Mouse (Mus musculus) gonadal fat pad, adult 2 months (tissue): ENCODE measurements around the gene Lpcat2. TPM values are rescaled to one million over a fixed set of nuclear protein-coding genes. Genes with fewer than 3 reads are reported as not detected.

Experiments used
- DNase-seq: peaks from one replicate; pipeline ENCODE4 v3.0.0-alpha.2; 2012; ENCODE audit warnings: low read depth
- polyA plus RNA-seq: library from polyadenylated mRNA; depleted of rRNA; stranded (reverse); fragments of >200 nt; gene quantifications from 2 replicates; pipeline ENCODE4 v1.2.3, GENCODE M21; 2012; rRNA removed

Lpcat2 gene
- polyA plus RNA-seq, 1 experiment, result 1.8 TPM

- DNase-seq, result no peak
Observed at GRCm38 (mm10) chr8:92908448-92908847, 53.3 kb downstream of the Lpcat2 start.

- no peak for DNase-seq
Observed at GRCm38 (mm10) chr8:92911477-92911876, 56.3 kb downstream of the Lpcat2 start.

- DNase-seq, result no peak
Observed at GRCm38 (mm10) chr8:92913396-92913795, 58.3 kb downstream of the Lpcat2 start.

- DNase-seq, result no peak
Observed at GRCm38 (mm10) chr8:92916082-92916481, 60.9 kb downstream of the Lpcat2 start.

- DNase-seq, result no peak
Observed at GRCm38 (mm10) chr8:92921768-92922167, 66.6 kb downstream of the Lpcat2 start.

- no peak for DNase-seq
Observed at GRCm38 (mm10) chr8:92928986-92929385, 73.8 kb downstream of the Lpcat2 start.

GRCm38 (mm10) chr8:92938056-92938455, 82.9 kb downstream of the Lpcat2 start:
- no peak for DNase-seq

GRCm38 (mm10) chr8:92949071-92949470, 93.9 kb downstream of the Lpcat2 start:
- DNase-seq, result no peak

- DNase-seq, result no peak
Observed at GRCm38 (mm10) chr8:92950639-92951371, 95.7 kb downstream of the Lpcat2 start.

- no peak for DNase-seq
Observed at GRCm38 (mm10) chr8:92954044-92954443, 98.9 kb downstream of the Lpcat2 start.

GRCm38 (mm10) chr8:92959779-92960178, 104.6 kb downstream of the Lpcat2 start, which contains the start of gene Slc6a2:
TSS of gene Slc6a2 (plus strand) at chr8:92960079.
- DNase-seq, result no peak

GRCm38 (mm10) chr8:92960451-92960911, 105.3 kb downstream of the Lpcat2 start:
- no peak for DNase-seq

- DNase-seq, result no peak
Observed at GRCm38 (mm10) chr8:92961088-92961487, 105.9 kb downstream of the Lpcat2 start.

- DNase-seq, result peak; percentile 59
Observed at GRCm38 (mm10) chr8:92964556-92964955, 109.4 kb downstream of the Lpcat2 start.

Other genes with a start within 250 kb of the Lpcat2 start
- gene Irx6, start 181.1 kb upstream of the Lpcat2 start, polyA plus RNA-seq, result not detected in 2 replicates
- gene Mmp2, start 28.0 kb upstream of the Lpcat2 start, polyA plus RNA-seq, result 51.3 and 53.6 TPM in 2 replicates
- 0.13 and 0.15 TPM in 2 replicates for gene Capns2, start 46.1 kb downstream of the Lpcat2 start, polyA plus RNA-seq
- 0.42 and 0.90 TPM in 2 replicates for gene Slc6a2, start 104.7 kb downstream of the Lpcat2 start, polyA plus RNA-seq
- gene Ces1a, start 192.9 kb downstream of the Lpcat2 start, polyA plus RNA-seq, result not detected in 2 replicates
- 0.27 and 0.35 TPM in 2 replicates for gene Ces1b, start 224.7 kb downstream of the Lpcat2 start, polyA plus RNA-seq